Mouse (Mus musculus): Measurements from ENCODE around the gene Celf3. TPM values are rescaled to one million over a fixed set of nuclear protein-coding genes. Genes with fewer than 3 reads are reported as not detected.

Gene Celf3
- polyA plus RNA-seq, 1 experiment from 2014 or later: 246 TPM

GRCm38 (mm10) chr3:94482764-94483385 is 4.8 kb downstream of the Celf3 start:
- H3K27me3 ChIP-seq: no peaks in the 10 kb centered on the region
- peak overlapping the region; percentile 90 for H3K27ac ChIP-seq (replicated peaks)
- H3K4me3 ChIP-seq: no peak overlapping the region
- 0 out of 2 replicates have a peak overlapping the region, but pooled peaks have one; percentile 18 for H3K9ac ChIP-seq
- WGBS: 86% methylated on average over 17 of the region's 17 CpGs
- H3K36me3 ChIP-seq: peaks cover 63% of the 10 kb centered on the region
- H3K9me3 ChIP-seq: no peaks in the 10 kb centered on the region
- H3K4me2 ChIP-seq: peak overlapping the region; percentile 94; the same call in 1 of the 2 replicates
- ATAC-seq (ENCODE audit: low read depth): no peak
- peaks cover 91% of the 10 kb centered on the region for H3K4me1 ChIP-seq (replicated peaks)

GRCm38 (mm10) chr3:94483790-94484439 is 5.8 kb downstream of the Celf3 start:
- Histone ChIP-seq H3K4me3 (peak overlapping the region; percentile 14), H3K27ac (replicated peaks) (peak overlapping the region; percentile 90), H3K36me3 (peaks cover 73% of the 10 kb centered on the region), H3K9ac (peak overlapping the region; percentile 27), H3K4me2 (peak overlapping the region; percentile 50), H3K4me1 (replicated peaks) (peaks cover 88% of the 10 kb centered on the region), H3K9me3 (no peaks in the 10 kb centered on the region), H3K27me3 (no peaks in the 10 kb centered on the region)
- peak; percentile 89 for ATAC-seq (ENCODE audit: low read depth)
- WGBS: 8% methylated on average over 20 of the region's 20 CpGs

GRCm38 (mm10) chr3:94485922-94486321 is 7.8 kb downstream of the Celf3 start:
- Histone ChIP-seq H3K4me3 (no peak overlapping the region), H3K9ac (no peak overlapping the region), H3K27ac (replicated peaks) (peak overlapping the region; percentile 34; the same call in 1 of the 2 replicates), H3K4me1 (replicated peaks) (peaks cover 84% of the 10 kb centered on the region), H3K36me3 (peaks cover 87% of the 10 kb centered on the region), H3K9me3 (no peaks in the 10 kb centered on the region), H3K27me3 (no peaks in the 10 kb centered on the region), H3K4me2 (no peak overlapping the region)
- ATAC-seq (ENCODE audit: low read depth): no peak
- WGBS: 62% methylated on average over 7 of the region's 7 CpGs

- H3K9ac ChIP-seq: 0 out of 2 replicates have a peak overlapping the region, but pooled peaks have one; percentile 12
- no peak for ATAC-seq (ENCODE audit: low read depth)
Measured at GRCm38 (mm10) chr3:94487581-94487980, 9.5 kb downstream of the Celf3 start.

GRCm38 (mm10) chr3:94497162-94497561 is 19.1 kb downstream of the Celf3 start:
- Histone ChIP-seq H3K4me3 (no peak overlapping the region), H3K27me3 (no peaks in the 10 kb centered on the region), H3K9me3 (no peaks in the 10 kb centered on the region), H3K36me3 (peaks cover 49% of the 10 kb centered on the region), H3K4me1 (replicated peaks) (no peaks in the 10 kb centered on the region), H3K9ac (no peak overlapping the region), H3K4me2 (no peak overlapping the region), H3K27ac (replicated peaks) (no peak overlapping the region)
- no peak for ATAC-seq (ENCODE audit: low read depth)
- 78% methylated on average over 4 of the region's 4 CpGs for WGBS

More at GRCm38 (mm10) chr3:94487581-94487980, 9.5 kb downstream of the Celf3 start:
- Histone ChIP-seq H3K27me3 (no peaks in the 10 kb centered on the region), H3K4me1 (replicated peaks) (peaks cover 74% of the 10 kb centered on the region), H3K4me2 (no peak overlapping the region), H3K36me3 (peaks cover 85% of the 10 kb centered on the region), H3K27ac (replicated peaks) (no peak overlapping the region), H3K4me3 (no peak overlapping the region), H3K9me3 (no peaks in the 10 kb centered on the region)
- 80% methylated on average over 6 of the region's 6 CpGs for WGBS

- no peaks in the 10 kb centered on the region for H3K4me1 ChIP-seq (replicated peaks)
- H3K36me3 ChIP-seq: peaks cover 58% of the 10 kb centered on the region
- no peaks in the 10 kb centered on the region for H3K9me3 ChIP-seq
- no peak overlapping the region for H3K27ac ChIP-seq (replicated peaks)
- no peaks in the 10 kb centered on the region for H3K27me3 ChIP-seq
- WGBS: 71% methylated on average over 3 of the region's 3 CpGs
- no peak overlapping the region for H3K4me3 ChIP-seq
- no peak overlapping the region for H3K4me2 ChIP-seq
- ATAC-seq (ENCODE audit: low read depth): peak; percentile 47; the same call in 1 of the 2 replicates
- H3K9ac ChIP-seq: no peak overlapping the region
Measured at GRCm38 (mm10) chr3:94502243-94502642, 24.1 kb downstream of the Celf3 start.

GRCm38 (mm10) chr3:94506664-94507063 is 28.6 kb downstream of the Celf3 start:
- Histone ChIP-seq H3K4me3 (no peak overlapping the region), H3K4me1 (replicated peaks) (no peaks in the 10 kb centered on the region), H3K4me2 (no peak overlapping the region), H3K27me3 (no peaks in the 10 kb centered on the region), H3K9ac (no peak overlapping the region), H3K27ac (replicated peaks) (no peak overlapping the region), H3K36me3 (peaks cover 66% of the 10 kb centered on the region), H3K9me3 (no peaks in the 10 kb centered on the region)
- ATAC-seq (ENCODE audit: low read depth): no peak
- 93% methylated on average over 1 of the region's 1 CpGs for whole genome bisulfite sequencing

GRCm38 (mm10) chr3:94526731-94527130 is 48.6 kb downstream of the Celf3 start:
- no peak for ATAC-seq (ENCODE audit: low read depth)
- H3K9ac ChIP-seq: no peak overlapping the region
- H3K4me3 ChIP-seq: no peak overlapping the region
- H3K4me2 ChIP-seq: no peak overlapping the region
- no peaks in the 10 kb centered on the region for H3K9me3 ChIP-seq
- 62% methylated on average over 2 of the region's 2 CpGs for WGBS
- H3K27me3 ChIP-seq: no peaks in the 10 kb centered on the region
- H3K4me1 ChIP-seq (replicated peaks): no peaks in the 10 kb centered on the region
- H3K36me3 ChIP-seq: peaks cover 36% of the 10 kb centered on the region
- H3K27ac ChIP-seq (replicated peaks): no peak overlapping the region

GRCm38 (mm10) chr3:94533968-94534367 is 55.9 kb downstream of the Celf3 start:
- H3K36me3 ChIP-seq: peaks cover 5% of the 10 kb centered on the region; the same call in 1 of the 2 replicates
- no peak overlapping the region for H3K9ac ChIP-seq
- no peak overlapping the region for H3K27ac ChIP-seq (replicated peaks)
- ATAC-seq (ENCODE audit: low read depth): no peak
- no peaks in the 10 kb centered on the region for H3K27me3 ChIP-seq
- H3K4me1 ChIP-seq (replicated peaks): no peaks in the 10 kb centered on the region
- no peaks in the 10 kb centered on the region for H3K9me3 ChIP-seq
- no peak overlapping the region for H3K4me3 ChIP-seq
- no peak overlapping the region for H3K4me2 ChIP-seq

- Histone ChIP-seq H3K36me3 (no peaks in the 10 kb centered on the region), H3K9me3 (no peaks in the 10 kb centered on the region), H3K4me2 (no peak overlapping the region), H3K27me3 (no peaks in the 10 kb centered on the region), H3K9ac (no peak overlapping the region), H3K4me1 (replicated peaks) (no peaks in the 10 kb centered on the region), H3K27ac (replicated peaks) (no peak overlapping the region), H3K4me3 (no peak overlapping the region)
- WGBS: 93% methylated on average over 3 of the region's 3 CpGs
- no peak for ATAC-seq (ENCODE audit: low read depth)
Measured at GRCm38 (mm10) chr3:94537187-94537586, 59.1 kb downstream of the Celf3 start.
